ENCODE assay signal across 8 mouse cellular contexts in the genomic region with DNA sequence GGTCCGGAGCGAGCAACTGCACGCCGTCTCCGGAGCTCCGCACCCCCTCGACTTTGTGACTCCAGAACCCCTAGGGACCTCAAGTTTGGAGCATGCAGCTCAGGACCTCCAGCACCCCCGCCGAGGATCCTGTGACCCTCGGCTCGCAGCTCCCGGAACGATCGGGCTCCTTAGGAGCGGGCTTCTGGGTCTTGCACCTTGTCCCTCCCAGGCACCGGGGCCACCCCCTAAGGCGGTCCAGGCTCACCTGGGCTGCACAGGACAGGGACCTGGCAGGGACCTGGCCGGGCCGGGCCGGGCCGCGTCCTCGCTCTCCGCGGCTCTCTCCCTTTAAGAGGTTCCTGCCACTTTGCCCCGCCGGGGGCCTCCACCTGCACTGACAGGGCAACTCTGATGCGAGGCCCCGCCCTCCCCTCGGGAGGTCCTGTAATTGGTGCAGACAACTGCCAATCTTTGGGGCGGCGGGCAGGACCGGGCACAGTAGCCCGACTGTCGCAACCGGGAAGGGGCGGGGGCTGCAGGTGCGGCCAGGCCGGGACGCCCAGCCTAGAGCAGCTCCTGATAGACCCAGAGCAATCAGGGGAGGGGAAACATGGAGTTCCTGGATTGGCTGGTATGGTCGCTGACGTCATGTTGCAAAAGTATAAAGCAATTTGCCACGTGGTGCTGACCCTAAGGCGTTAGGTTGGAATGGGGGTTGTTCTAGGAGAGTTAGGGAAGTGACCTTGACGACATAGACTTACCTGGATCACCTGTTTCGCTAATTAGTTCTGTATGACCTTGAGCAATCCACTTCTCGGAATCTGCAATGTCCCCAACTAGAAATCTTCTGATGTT. TPM values are rescaled to one million over a fixed set of nuclear protein-coding genes. Genes with fewer than 3 reads are reported as not detected.
A peak's percentile ranks its signal among the peaks of the same experiment; 100 is the strongest.
DNase-seq lines count a peak whose midpoint lies in the region; ATAC-seq and TF ChIP-seq lines count a peak whose summit lies in the region.

A gene (minus strand): TSS at position 389 of the 837 bp plus-strand sequence.

- peaks cover 4 to 33% of the 10 kb centered on the region in 2 experiments for H3K4me1 ChIP-seq in CH12.LX (ENCODE audit: control insufficient read depth in 1 of 2, insufficient read depth in 2 of 2)
- H3K4me1 ChIP-seq in forebrain, embryonic 12.5 days, result peaks cover 33% of the 10 kb centered on the region
- H3K4me1 ChIP-seq in heart, postnatal 0 days (ENCODE audit: control insufficient read depth, insufficient read depth), result peaks cover 38% of the 10 kb centered on the region
- peaks cover 73% of the 10 kb centered on the region for H3K4me1 ChIP-seq in liver, embryonic 16.5 days (ENCODE audit: control insufficient read depth, low read depth, low read length)
- peaks cover 15% of the 10 kb centered on the region for H3K4me1 ChIP-seq in neural tube, embryonic 13.5 days (replicated peaks)
- H3K4me1 ChIP-seq in testis, adult 2 months (ENCODE audit: control insufficient read depth, insufficient read depth, low read length), result peaks cover 23% of the 10 kb centered on the region

- peak; percentile 97 for DNase-seq in CH12.LX (ENCODE audit: extremely low read depth)
- peak; percentile 99 for DNase-seq in c-Kit-positive CD71-positive TER-119-positive erythroid progenitor cells, embryonic 14.5 days (ENCODE audit: low spot score)
- DNase-seq in heart, postnatal 0 days (ENCODE audit: low spot score), result peak; percentile 92
- peak; percentile 98 for DNase-seq in kidney, postnatal 4 days

- TF ChIP-seq EP300 in CH12.LX (IDR thresholded peaks at IDR 0.05; ENCODE audit: low read length), result no peak
- peak; percentile 70 for TF ChIP-seq EP300 in heart, postnatal 0 days (IDR thresholded peaks at IDR 0.05; ENCODE audit: low read depth)

- no peaks in the 10 kb centered on the region for H3K79me2 ChIP-seq in CH12.LX (replicated peaks; ENCODE audit: control insufficient read depth, extremely low read depth, insufficient read depth, poor library complexity, severe bottlenecking)

- H3K4me3 ChIP-seq in CH12.LX (replicated peaks in 1 of 3; ENCODE audit: low read depth in 2 of 3, low read length in 2 of 3, poor library complexity in 1 of 3), result peak within 1 kb of the TSS; percentile 76 to 82 (median 77)
- H3K4me3 ChIP-seq in forebrain, embryonic 12.5 days (replicated peaks), result peak within 1 kb of the TSS; percentile 65
- H3K4me3 ChIP-seq in heart, postnatal 0 days (ENCODE audit: low read depth, low read length), result peak within 1 kb of the TSS; percentile 77
- H3K4me3 ChIP-seq in liver, embryonic 16.5 days (ENCODE audit: low read depth, low read length), result peak within 1 kb of the TSS; percentile 87
- peak within 1 kb of the TSS; percentile 59 for H3K4me3 ChIP-seq in neural tube, embryonic 13.5 days
- peak within 1 kb of the TSS; percentile 84 for H3K4me3 ChIP-seq in testis, adult 2 months (ENCODE audit: control insufficient read depth, low read depth, low read length)

- WGBS in forebrain, embryonic 12.5 days, result 2% methylated on average over 41 of the region's 47 CpGs
- WGBS in heart, postnatal 0 days, result 1% methylated on average over 46 of the region's 47 CpGs
- WGBS in liver, embryonic 16.5 days (ENCODE audit: insufficient replicate concordance), result under 1% methylated on average over 47 of the region's 47 CpGs
- 2% methylated on average over 47 of the region's 47 CpGs for WGBS in neural tube, embryonic 13.5 days

- no peak for TF ChIP-seq RAD21 in CH12.LX (IDR thresholded peaks at IDR 0.05; ENCODE audit: low read depth, low read length)

- no peaks in the 10 kb centered on the region for H3K9me3 ChIP-seq in CH12.LX (replicated peaks; ENCODE audit: low read length)
- no peaks in the 10 kb centered on the region for H3K9me3 ChIP-seq in forebrain, embryonic 12.5 days
- H3K9me3 ChIP-seq in heart, postnatal 0 days (replicated peaks; ENCODE audit: control insufficient read depth, low read length), result no peaks in the 10 kb centered on the region
- no peaks in the 10 kb centered on the region for H3K9me3 ChIP-seq in liver, embryonic 16.5 days (replicated peaks; ENCODE audit: control insufficient read depth, low read length)
- no peaks in the 10 kb centered on the region for H3K9me3 ChIP-seq in neural tube, embryonic 13.5 days

- no peak for TF ChIP-seq CTCF in CH12.LX (conservative IDR thresholded peaks at IDR 0.05 in 1 of 2, IDR thresholded peaks at IDR 0.05 in 1 of 2; ENCODE audit: low read depth in 2 of 2, low read length in 2 of 2)
- TF ChIP-seq CTCF in heart, postnatal 0 days (IDR thresholded peaks at IDR 0.05; ENCODE audit: low read depth), result no peak
- TF ChIP-seq CTCF in testis, adult 2 months (IDR thresholded peaks at IDR 0.05; ENCODE audit: control insufficient read depth, insufficient read depth, insufficient replicate concordance, low read depth, low read length), result no peak

- dilution Hi-C loops in CH12.LX (cut with MboI; ENCODE audit: extremely low pct_ligation_motif_present, extremely low pct_unique_long_range_greater_than_20kb, low sequenced_read_pairs), result no loop called here

- peak within 1 kb of the TSS; percentile 75 for H3K4me2 ChIP-seq in CH12.LX (ENCODE audit: insufficient read depth, low read depth, poor library complexity, severe bottlenecking)
- peak within 1 kb of the TSS; percentile 100 for H3K4me2 ChIP-seq in forebrain, embryonic 12.5 days
- peak within 1 kb of the TSS; percentile 81 for H3K4me2 ChIP-seq in heart, postnatal 0 days (ENCODE audit: low read depth, low read length)
- H3K4me2 ChIP-seq in liver, embryonic 16.5 days (ENCODE audit: low read depth, low read length), result peak within 1 kb of the TSS; percentile 78
- peak within 1 kb of the TSS; percentile 97 for H3K4me2 ChIP-seq in neural tube, embryonic 13.5 days

- H3K27me3 ChIP-seq in CH12.LX (replicated peaks), result no peaks in the 10 kb centered on the region
- peaks cover 89% of the 10 kb centered on the region for H3K27me3 ChIP-seq in forebrain, embryonic 12.5 days
- no peaks in the 10 kb centered on the region for H3K27me3 ChIP-seq in heart, postnatal 0 days (ENCODE audit: control insufficient read depth, insufficient read depth, low read length)
- no peaks in the 10 kb centered on the region for H3K27me3 ChIP-seq in liver, embryonic 16.5 days (ENCODE audit: control insufficient read depth, insufficient read depth, low read depth, low read length)
- H3K27me3 ChIP-seq in neural tube, embryonic 13.5 days, result peaks cover 13% of the 10 kb centered on the region; the same call in 1 of the 2 replicates
- peaks cover 3% of the 10 kb centered on the region; the same call in 1 of the 2 replicates for H3K27me3 ChIP-seq in testis, adult 2 months (ENCODE audit: control insufficient read depth, insufficient read depth, low read length)

- in situ Hi-C loops in CH12.LX (cut with MboI; ENCODE audit: low pct_ligation_motif_present, low pct_unique_long_range_greater_than_20kb, low sequenced_read_pairs), result loop anchor here (5.0 to 25.0 kb wide), 3 partner anchors 88 to 437 kb away; a partner anchor contains a TSS

- no peak within 1 kb of the TSS for H3K27ac ChIP-seq in CH12.LX (ENCODE audit: insufficient read depth, low read depth)
- H3K27ac ChIP-seq in forebrain, embryonic 12.5 days, result no peak within 1 kb of the TSS
- peak within 1 kb of the TSS; percentile 80 for H3K27ac ChIP-seq in heart, postnatal 0 days (ENCODE audit: low read depth)
- H3K27ac ChIP-seq in liver, embryonic 16.5 days (ENCODE audit: low read length), result peak within 1 kb of the TSS; percentile 100
- no peak within 1 kb of the TSS for H3K27ac ChIP-seq in neural tube, embryonic 13.5 days (replicated peaks)
- H3K27ac ChIP-seq in testis, adult 2 months (ENCODE audit: control insufficient read depth, insufficient read depth, low read depth, low read length), result no peak within 1 kb of the TSS

- peak within 1 kb of the TSS; percentile 42 for H3K9ac ChIP-seq in CH12.LX (ENCODE audit: insufficient read depth, low read depth)
- H3K9ac ChIP-seq in forebrain, embryonic 12.5 days, result peak within 1 kb of the TSS; percentile 66
- peak within 1 kb of the TSS; percentile 80 for H3K9ac ChIP-seq in heart, postnatal 0 days (replicated peaks; ENCODE audit: low read depth, low read length)
- H3K9ac ChIP-seq in liver, embryonic 16.5 days (ENCODE audit: low read depth, low read length), result peak within 1 kb of the TSS; percentile 96
- peak within 1 kb of the TSS; percentile 76 for H3K9ac ChIP-seq in neural tube, embryonic 13.5 days

- H3K36me3 ChIP-seq in CH12.LX (replicated peaks in 1 of 2; ENCODE audit: control insufficient read depth in 1 of 2, insufficient read depth in 1 of 2, low read length in 1 of 2), result peaks cover 0 to 9% of the 10 kb centered on the region in 2 experiments
- H3K36me3 ChIP-seq in forebrain, embryonic 12.5 days (replicated peaks), result no peaks in the 10 kb centered on the region
- H3K36me3 ChIP-seq in heart, postnatal 0 days (replicated peaks; ENCODE audit: control insufficient read depth, insufficient read depth, low read length), result no peaks in the 10 kb centered on the region
- H3K36me3 ChIP-seq in liver, embryonic 16.5 days (ENCODE audit: control insufficient read depth, insufficient read depth), result peaks cover 27% of the 10 kb centered on the region
- no peaks in the 10 kb centered on the region for H3K36me3 ChIP-seq in neural tube, embryonic 13.5 days
- no peaks in the 10 kb centered on the region for H3K36me3 ChIP-seq in testis, adult 2 months (ENCODE audit: control insufficient read depth, insufficient read depth, low read length)

- TF ChIP-seq POLR2A in CH12.LX (IDR thresholded peaks at IDR 0.05; ENCODE audit: low read depth, low read length), result peak; percentile 69
- TF ChIP-seq POLR2A in testis, adult 2 months (IDR thresholded peaks at IDR 0.05; ENCODE audit: control insufficient read depth, low read depth, low read length), result no peak

- peak; percentile 91 for ATAC-seq in forebrain, embryonic 12.5 days (ENCODE audit: low FRiP score)
- peak; percentile 91 for ATAC-seq in heart, postnatal 0 days (ENCODE audit: insufficient read depth, low read depth)
- peak; percentile 83 for ATAC-seq in liver, embryonic 16.5 days (ENCODE audit: low read depth)
- ATAC-seq in neural tube, embryonic 13.5 days (ENCODE audit: low read depth), result peak; percentile 92

TF ChIP-seq in CH12.LX, 34 proteins besides CTCF, POLR2A, EP300 and RAD21 (continues in another document):
- TF ChIP-seq TBP (conservative IDR thresholded peaks at IDR 0.05; ENCODE audit: low read depth, low read length), result peak; percentile 93
- TF ChIP-seq IRF4 (IDR thresholded peaks at IDR 0.05; ENCODE audit: low read depth, low read length), result peak; percentile 63
- TF ChIP-seq TCF12 (IDR thresholded peaks at IDR 0.05; ENCODE audit: low read depth, low read length), result peak; percentile 69; the same call in 1 of the 2 replicates

RNA-seq across cellular contexts. Expression of the gene that starts here (rescaled TPM):
- total RNA-seq in CH12.LX (2012; rRNA removed), result 8.4 and 10.0 TPM in 2 replicates
- 6.0 and 7.1 TPM in 2 replicates for total RNA-seq in CH12.LX (2014; rRNA removed)
- polyA plus RNA-seq in CH12.LX (2012; ENCODE audit: insufficient read length, low read depth), result 16.5 and 21.6 TPM in 2 replicates
- polyA plus RNA-seq in forebrain, embryonic 12.5 days (2016; fragmentation: Nextera tagmentation; extraction: Ambion mirVana), result 136 and 158 TPM in 2 replicates
- 47.3 and 52.8 TPM in 2 replicates for total RNA-seq in heart, postnatal 0 days (2014; rRNA removed; ENCODE audit: low replicate concordance)
- 21.2 and 26.6 TPM in 2 replicates for polyA plus RNA-seq in heart, postnatal 0 days (2015; fragmentation: Nextera tagmentation; extraction: Ambion mirVana)
- 196 and 232 TPM in 2 replicates for polyA plus RNA-seq in liver, embryonic 16.5 days (2015; fragmentation: Nextera tagmentation; extraction: Ambion mirVana)
- polyA plus RNA-seq in neural tube, embryonic 13.5 days (2015; fragmentation: Nextera tagmentation; extraction: Ambion mirVana), result 95.5 and 113 TPM in 2 replicates
- 8.7 and 9.6 TPM in 2 replicates for polyA plus RNA-seq in testis, adult 2 months (2012; rRNA removed)

Comparison
In these comparisons a context has a peak if more than half of its experiments do, and no peak if none do; other contexts are left out.
1. H3K27ac ChIP-seq: peak in heart, postnatal 0 days (single experiment) and liver, embryonic 16.5 days (single experiment); none in CH12.LX (single experiment), forebrain, embryonic 12.5 days (single experiment), neural tube, embryonic 13.5 days (single experiment) and testis, adult 2 months (single experiment).
2. H3K9ac ChIP-seq: peak in every context shown above with its lines; median percentile 96 in liver, embryonic 16.5 days; 80 in heart, postnatal 0 days; 76 in neural tube, embryonic 13.5 days; 66 in forebrain, embryonic 12.5 days; 42 in CH12.LX.
3. Peak in every context shown above with its lines, with median percentiles within 50 percentile points of each other: DNase-seq, H3K4me2 ChIP-seq, H3K4me3 ChIP-seq and ATAC-seq.